Mouse (Mus musculus) large intestine, adult 2 months (tissue): ENCODE measurements around the gene Rpl6. TPM values are rescaled to one million over a fixed set of nuclear protein-coding genes. Genes with fewer than 3 reads are reported as not detected.
A peak's percentile ranks its signal among the peaks of the same experiment; 100 is the strongest.
"Not testable (repeated sequence)": the region's sequence is repeated elsewhere in the genome, so short reads cannot be mapped to it uniquely, and the experiment has no call there.

ENCODE experiments used
- DNase-seq: peaks from one replicate; pipeline ENCODE4 v3.0.0-alpha.2; 2012; ENCODE audit warnings: low read depth, low spot score
- WGBS: fragments of 180-500 bp; shearing (Covaris S2); methylation state at CpG from one replicate; pipeline ENCODE4 v1.1.7; 2018; 5-methylcytosine and 5-hydroxymethylcytosine counted together
- polyA plus RNA-seq: library from polyadenylated mRNA; depleted of rRNA; stranded (reverse); fragments of >200 nt; gene quantifications from 2 replicates; pipeline ENCODE4 v1.2.3, GENCODE M21; 2012

Rpl6 gene
- polyA plus RNA-seq, 1 experiment: 383 TPM

- 7% methylated on average over 17 of the region's 17 CpGs for whole genome bisulfite sequencing
- no peak for DNase-seq
Observed at GRCm38 (mm10) chr5:121191584-121191906, 12.7 kb upstream of the Rpl6 start.

DNA sequence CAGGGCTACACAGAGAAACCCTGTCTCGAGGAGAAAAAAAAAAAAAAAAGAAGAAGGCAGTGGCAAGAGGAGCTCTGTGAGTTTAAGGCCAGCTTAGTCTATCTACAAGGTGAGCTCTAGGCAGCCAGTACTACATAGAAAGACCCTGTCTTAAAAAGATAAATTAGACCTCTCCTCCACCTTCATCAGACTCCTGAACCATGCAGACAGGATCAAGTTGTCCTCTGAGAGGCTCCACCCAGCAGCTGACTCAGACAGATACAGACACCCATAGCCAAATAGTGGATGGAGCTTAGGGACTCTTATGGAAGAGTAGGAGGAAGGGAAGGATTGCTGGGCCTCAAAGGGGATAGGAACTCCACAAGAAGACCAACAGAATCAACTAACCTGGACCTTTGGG lies 10.1 kb upstream of the Rpl6 start:
- WGBS: 35% methylated on average over 1 of the region's 1 CpGs

DNA sequence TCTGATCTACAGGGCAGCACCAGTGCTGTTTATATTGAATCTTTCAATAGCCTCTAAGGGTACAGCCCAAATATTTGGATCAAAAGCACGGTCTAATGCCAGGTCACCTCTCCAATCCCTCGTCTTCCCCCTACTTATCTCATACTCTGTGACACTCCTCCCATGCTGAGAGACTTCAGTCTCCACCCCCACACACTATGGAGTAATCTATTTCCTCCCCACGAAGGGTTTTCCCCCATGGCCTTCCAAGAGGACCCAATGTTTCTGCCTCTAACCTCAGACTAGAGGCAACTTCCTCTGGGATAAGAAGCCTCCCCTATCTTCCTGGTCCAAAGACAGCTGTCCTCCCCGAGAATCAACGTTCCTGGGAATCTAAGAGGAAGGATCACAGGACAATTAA lies 7.5 kb upstream of the Rpl6 start:
- 28% methylated on average over 5 of the region's 5 CpGs for WGBS
- DNase-seq: no peak

More for the DNA sequence above, 10.1 kb upstream of the Rpl6 start:
- no peak for DNase-seq

DNA sequence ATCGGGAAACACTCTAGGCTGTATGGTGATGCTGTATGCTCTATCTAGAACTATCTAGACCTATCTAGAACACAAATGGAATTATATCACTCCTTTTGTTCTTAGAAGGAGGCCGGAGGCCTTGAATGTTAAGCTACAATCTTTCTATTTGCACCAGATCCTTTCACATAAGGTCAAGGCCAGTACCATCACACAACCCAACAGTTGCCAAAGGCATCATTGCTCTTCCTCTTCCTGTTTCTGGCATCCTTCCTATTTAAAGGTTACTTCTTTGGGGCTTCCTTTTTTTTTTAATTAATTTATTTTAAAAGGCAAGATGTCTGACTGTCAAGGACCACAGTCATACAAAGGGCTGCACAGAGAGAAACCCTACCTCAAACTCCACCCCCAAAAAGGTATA lies 6.9 kb upstream of the Rpl6 start:
- 65% methylated on average over 2 of the region's 2 CpGs for WGBS
- DNase-seq: no peak

GRCm38 (mm10) chr5:121198376-121198775 lies 5.9 kb upstream of the Rpl6 start:
- WGBS: 86% methylated on average over 5 of the region's 5 CpGs
- no peak for DNase-seq

GRCm38 (mm10) chr5:121201739-121202138 lies 2.5 kb upstream of the Rpl6 start:
- no peak for DNase-seq
- 31% methylated on average over 3 of the region's 3 CpGs for WGBS

- WGBS: 64% methylated on average over 1 of the region's 1 CpGs
- no peak for DNase-seq
Observed at GRCm38 (mm10) chr5:121202467-121202866, 1.8 kb upstream of the Rpl6 start.

GRCm38 (mm10) chr5:121205537-121206130 lies 1.4 kb downstream of the Rpl6 start:
- not testable (repeated sequence) for DNase-seq
- 40% methylated on average over 8 of the region's 10 CpGs for WGBS

DNA sequence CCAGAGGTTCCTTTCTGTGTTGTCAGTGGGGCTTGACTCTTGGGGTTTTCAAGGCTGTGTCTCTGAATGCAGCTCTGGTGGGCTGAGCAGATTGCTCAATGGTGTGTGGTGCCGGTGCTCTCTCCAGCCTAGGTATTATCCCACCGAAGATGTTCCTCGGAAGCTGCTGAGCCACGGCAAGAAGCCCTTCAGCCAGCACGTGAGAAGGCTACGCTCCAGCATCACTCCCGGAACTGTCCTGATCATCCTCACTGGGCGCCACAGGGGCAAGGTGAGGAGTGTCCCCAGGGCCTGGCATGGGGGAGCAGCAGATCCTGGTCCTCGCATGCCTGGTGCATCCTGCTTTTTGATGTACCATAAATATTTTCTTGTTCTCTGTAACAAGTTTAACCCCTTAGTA lies 2.3 kb downstream of the Rpl6 start:
- 66% methylated on average over 9 of the region's 9 CpGs for WGBS

GRCm38 (mm10) chr5:121206984-121207383 lies 2.7 kb downstream of the Rpl6 start:
- DNase-seq: no peak
- 65% methylated on average over 3 of the region's 3 CpGs for WGBS

More for the DNA sequence above, 2.3 kb downstream of the Rpl6 start:
- no peak for DNase-seq

GRCm38 (mm10) chr5:121209755-121210600 lies 5.7 kb downstream of the Rpl6 start:
- DNase-seq: no peak
- 85% methylated on average over 9 of the region's 9 CpGs for WGBS

- WGBS: 75% methylated on average over 1 of the region's 1 CpGs
- no peak for DNase-seq
Observed at GRCm38 (mm10) chr5:121210601-121210924, 6.3 kb downstream of the Rpl6 start.

- DNase-seq: no peak
- 90% methylated on average over 6 of the region's 6 CpGs for WGBS
Observed at GRCm38 (mm10) chr5:121212108-121212507, 7.8 kb downstream of the Rpl6 start.

GRCm38 (mm10) chr5:121214707-121215106 lies 10.4 kb downstream of the Rpl6 start:
- 42% methylated on average over 7 of the region's 7 CpGs for WGBS
- DNase-seq: no peak

GRCm38 (mm10) chr5:121215380-121216125 lies 11.3 kb downstream of the Rpl6 start:
- no peak for DNase-seq
- 50% methylated on average over 13 of the region's 13 CpGs for WGBS

DNA sequence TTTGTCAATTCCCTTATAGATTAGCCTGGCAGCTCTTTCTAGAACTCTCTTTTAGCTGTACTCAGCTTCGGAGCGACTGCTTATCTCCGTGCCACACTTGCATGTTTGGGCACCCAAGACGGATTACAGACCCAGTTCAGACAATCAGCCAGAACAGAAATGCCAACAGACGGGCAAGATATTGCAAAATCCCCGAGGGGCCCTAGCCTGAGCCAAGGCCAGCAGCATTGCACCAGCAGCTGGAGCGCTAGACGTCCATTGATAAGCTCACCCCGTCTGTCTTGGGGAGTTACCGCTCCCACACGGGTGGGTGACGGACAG lies 11.8 kb downstream of the Rpl6 start:
- WGBS: 76% methylated on average over 12 of the region's 12 CpGs
- no peak for DNase-seq

DNA sequence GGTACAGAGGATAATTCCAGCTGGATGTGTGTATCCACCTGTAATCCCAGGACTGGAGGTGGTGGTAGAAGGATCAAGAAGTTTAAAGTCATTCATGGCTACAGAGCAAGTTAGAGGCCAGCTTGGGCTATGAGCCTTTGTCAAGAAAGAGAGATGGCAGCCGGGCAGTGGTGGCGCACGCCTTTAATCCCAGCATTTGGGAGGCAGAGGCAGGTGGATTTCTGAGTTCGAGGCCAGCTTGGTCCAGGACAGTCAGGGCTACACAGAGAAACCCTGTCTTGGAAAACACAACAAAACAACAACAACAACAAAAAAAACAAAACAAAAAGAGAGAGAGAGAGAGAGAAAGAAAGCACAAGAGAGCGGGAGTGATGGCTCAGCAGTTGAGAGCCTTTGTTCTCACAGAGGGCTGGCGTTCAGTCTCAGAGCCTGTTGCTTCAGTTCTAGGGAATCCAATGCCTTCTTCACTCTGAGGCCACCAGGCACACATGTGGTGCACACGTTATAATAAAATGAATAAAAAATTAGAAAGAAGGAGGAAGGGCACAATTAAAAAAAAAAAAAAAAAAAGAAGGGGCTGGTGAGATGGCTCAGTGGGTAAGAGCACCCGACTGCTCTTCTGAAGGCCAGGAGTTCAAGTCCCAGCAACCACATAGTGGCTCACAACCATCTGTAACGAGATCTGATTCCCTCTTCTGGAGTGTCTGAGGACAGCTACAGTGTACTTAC lies 12.5 kb downstream of the Rpl6 start:
- 87% methylated on average over 9 of the region's 9 CpGs for WGBS

GRCm38 (mm10) chr5:121217313-121217634 lies 13.0 kb downstream of the Rpl6 start:
- DNase-seq: no peak
- 88% methylated on average over 2 of the region's 2 CpGs for WGBS

More for the DNA sequence above, 12.5 kb downstream of the Rpl6 start:
- DNase-seq: not testable (repeated sequence)

GRCm38 (mm10) chr5:121219190-121219589 lies 14.9 kb downstream of the Rpl6 start:
- 81% methylated on average over 1 of the region's 1 CpGs for WGBS
- DNase-seq: no peak

DNA sequence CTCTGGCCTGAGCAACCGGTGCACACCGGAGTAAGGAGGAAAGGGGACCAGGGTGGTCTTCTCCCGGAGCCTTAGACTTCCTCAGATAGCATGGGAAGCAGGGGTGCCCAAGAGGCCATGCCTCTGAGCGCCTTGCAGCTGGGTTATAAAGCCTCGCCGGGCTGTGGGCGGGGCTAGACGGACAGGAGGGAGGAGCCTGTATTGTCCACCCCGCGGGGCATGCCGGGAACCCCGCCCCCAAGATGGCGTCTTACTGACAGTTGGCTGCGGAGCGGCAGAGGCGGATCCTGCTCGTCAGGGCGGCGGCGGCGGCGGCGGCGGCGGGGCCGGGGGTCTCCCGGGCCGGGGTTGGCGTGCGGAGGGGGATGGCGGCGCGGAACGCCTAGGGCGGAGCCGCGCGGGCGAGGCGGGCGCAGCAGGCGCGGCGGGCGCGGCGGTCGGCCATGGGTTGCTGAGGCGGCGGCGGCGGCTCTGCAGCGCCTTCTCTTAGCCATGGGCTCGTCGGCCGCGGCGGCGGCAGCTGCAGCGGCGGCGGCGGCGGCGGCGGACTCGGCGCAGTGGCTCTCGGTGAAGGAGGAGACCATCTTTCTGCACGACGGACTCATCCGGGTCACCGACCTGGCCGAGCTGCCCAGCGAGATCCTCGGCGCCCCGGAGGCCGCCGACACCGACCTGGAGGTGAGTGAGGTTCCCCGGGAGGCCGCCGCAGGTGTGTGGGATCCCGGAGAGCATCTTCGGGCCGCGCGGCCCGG lies 15.9 kb downstream of the Rpl6 start, which contains the start of gene Hectd4:
Gene Hectd4 (plus strand): TSS at position 240 of the 752 bp plus-strand sequence.
- DNase-seq: peak; percentile 73
- WGBS: under 1% methylated on average over 85 of the region's 90 CpGs
